ENCODE assay signal across 8 mouse cellular contexts in the genomic region with DNA sequence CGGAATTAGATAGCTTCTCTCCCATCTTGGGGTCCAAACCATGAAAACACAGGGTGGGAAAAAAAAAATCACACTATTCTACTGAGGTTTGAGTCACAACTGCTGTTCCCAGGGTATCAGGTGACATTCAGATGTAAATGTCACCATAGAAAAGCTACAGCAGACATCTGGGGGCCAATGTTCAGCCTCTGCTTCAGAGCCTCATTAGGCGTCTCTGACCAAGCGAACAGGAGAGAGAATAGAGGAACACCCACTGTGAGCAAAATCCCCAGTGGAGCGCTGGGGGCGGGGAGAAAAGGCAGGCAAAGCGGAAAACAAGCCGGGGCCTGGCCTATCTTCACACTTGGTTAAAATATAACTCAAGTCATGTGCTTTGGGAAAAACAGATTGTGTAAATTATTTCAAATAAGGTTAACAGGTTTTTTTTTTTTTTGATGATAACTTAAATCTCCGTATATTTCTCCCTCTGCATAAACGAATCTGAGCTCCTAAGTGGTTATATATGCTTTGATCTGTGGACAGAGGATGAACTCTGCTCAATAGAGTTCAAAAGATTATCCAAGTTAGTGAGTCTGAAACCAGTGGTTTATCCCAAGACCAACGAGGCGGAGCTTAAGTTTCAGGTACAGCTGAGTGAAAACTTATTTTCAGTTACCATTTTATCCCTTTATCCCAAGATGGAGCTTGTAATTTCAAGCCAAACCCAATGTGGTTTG.
A peak's percentile ranks its signal among the peaks of the same experiment; 100 is the strongest.
DNase-seq lines count a peak whose midpoint lies in the region; ATAC-seq and TF ChIP-seq lines count a peak whose summit lies in the region.

No protein-coding gene starts in this region.

- TF ChIP-seq POLR2A in liver, adult 2 months (IDR thresholded peaks at IDR 0.05; ENCODE audit: extremely low read depth, insufficient read depth, low read length), result no peak

- 39% methylated on average over 11 of the region's 11 CpGs for WGBS in intestine, embryonic 14.5 days
- 24% methylated on average over 11 of the region's 11 CpGs for WGBS in liver, adult 2 months
- 44% methylated on average over 11 of the region's 11 CpGs for WGBS in heart, embryonic 12.5 days

- DNase-seq in urinary bladder, postnatal 14 days (ENCODE audit: low spot score), result peak; percentile 36
- no peak for DNase-seq in urinary bladder, postnatal 4 days (ENCODE audit: low spot score in 2 of 2)
- no peak for DNase-seq in intestine, embryonic 14.5 days (ENCODE audit: low spot score)
- DNase-seq in liver, adult 2 months (ENCODE audit: extremely low read depth, low read depth, low spot score), result peak; percentile 78
- DNase-seq in heart, adult 9 months (ENCODE audit: low spot score in 2 of 2), result no peak
- DNase-seq in left cerebral cortex, adult 2 months (ENCODE audit: extremely low spot score in 1 of 2, low spot score in 2 of 2), result no peak
- DNase-seq in heart, postnatal 10 days, result no peak

- no peak overlapping the region for H3K27ac ChIP-seq in intestine, embryonic 14.5 days (ENCODE audit: low read depth)
- H3K27ac ChIP-seq in liver, adult 2 months (replicated peaks; ENCODE audit: insufficient read depth, low read depth, low read length), result peak overlapping the region; percentile 64
- H3K27ac ChIP-seq in heart, embryonic 12.5 days (ENCODE audit: poor library complexity, severe bottlenecking), result no peak overlapping the region
- H3K27ac ChIP-seq in left cerebral cortex, adult 2 months, result no peak overlapping the region

- H3K36me3 ChIP-seq in intestine, embryonic 14.5 days (ENCODE audit: control insufficient read depth, insufficient read depth, low read length), result no peaks in the 10 kb centered on the region
- H3K36me3 ChIP-seq in liver, adult 2 months (ENCODE audit: control insufficient read depth, insufficient read depth, low read length), result no peaks in the 10 kb centered on the region; the same call in none of the 2 replicates
- H3K36me3 ChIP-seq in heart, embryonic 12.5 days, result no peaks in the 10 kb centered on the region

- H3K4me1 ChIP-seq in intestine, embryonic 14.5 days (replicated peaks; ENCODE audit: control insufficient read depth, insufficient read depth, low read length), result peaks cover 5% of the 10 kb centered on the region; the same call in 1 of the 2 replicates
- H3K4me1 ChIP-seq in liver, adult 2 months (ENCODE audit: control insufficient read depth, insufficient read depth, low read length), result peaks cover 11% of the 10 kb centered on the region
- H3K4me1 ChIP-seq in heart, embryonic 12.5 days (replicated peaks), result peaks cover 30% of the 10 kb centered on the region

- no peaks in the 10 kb centered on the region for H3K9me3 ChIP-seq in intestine, embryonic 14.5 days (ENCODE audit: control insufficient read depth, low read length)
- no peaks in the 10 kb centered on the region for H3K9me3 ChIP-seq in heart, embryonic 12.5 days (replicated peaks)

- intact Hi-C loops in left cerebral cortex, adult 2 months (cut with DNase I), result no loop called here
- intact Hi-C loops in heart, postnatal 10 days (cut with DNase I), result no loop called here

- peaks cover 31% of the 10 kb centered on the region; the same call in 1 of the 2 replicates for H3K79me2 ChIP-seq in liver, adult 2 months (ENCODE audit: control insufficient read depth, insufficient read depth, low read length)

- H3K4me2 ChIP-seq in intestine, embryonic 14.5 days (ENCODE audit: low read length), result no peak overlapping the region
- no peak overlapping the region for H3K4me2 ChIP-seq in heart, embryonic 12.5 days

- no peaks in the 10 kb centered on the region for H3K27me3 ChIP-seq in intestine, embryonic 14.5 days (replicated peaks; ENCODE audit: control insufficient read depth, insufficient read depth, low read length)
- H3K27me3 ChIP-seq in liver, adult 2 months (ENCODE audit: control insufficient read depth, insufficient read depth, low read length), result no peaks in the 10 kb centered on the region
- H3K27me3 ChIP-seq in heart, embryonic 12.5 days (replicated peaks), result no peaks in the 10 kb centered on the region

- H3K4me3 ChIP-seq in intestine, embryonic 14.5 days (ENCODE audit: low read depth, low read length), result no peak overlapping the region
- no peak overlapping the region for H3K4me3 ChIP-seq in liver, adult 2 months (ENCODE audit: insufficient read depth, low read depth, low read length)
- H3K4me3 ChIP-seq in heart, embryonic 12.5 days, result no peak overlapping the region
- no peak overlapping the region for H3K4me3 ChIP-seq in left cerebral cortex, adult 2 months

- no peak for TF ChIP-seq CTCF in liver, adult 2 months (IDR thresholded peaks at IDR 0.05; ENCODE audit: low read depth, low read length)
- TF ChIP-seq CTCF in left cerebral cortex, adult 2 months (IDR thresholded peaks at IDR 0.05), result no peak

- ATAC-seq in intestine, embryonic 14.5 days (replicated peaks; ENCODE audit: low FRiP score, low TSS enrichment, low read depth), result 0 out of 2 replicates have a peak, but pooled peaks have one; percentile 54
- no peak for ATAC-seq in heart, embryonic 12.5 days (ENCODE audit: insufficient number of reproducible peaks, low FRiP score)

- no peak overlapping the region for H3K9ac ChIP-seq in intestine, embryonic 14.5 days (ENCODE audit: low read length)
- peak overlapping the region; percentile 37; the same call in 1 of the 2 replicates for H3K9ac ChIP-seq in liver, adult 2 months (ENCODE audit: low read depth, low read length)
- no peak overlapping the region for H3K9ac ChIP-seq in heart, embryonic 12.5 days

Comparison
In these comparisons a context has a peak if more than half of its experiments do, and no peak if none do; other contexts are left out.
1. DNase-seq: peak in urinary bladder, postnatal 14 days (single experiment) and liver, adult 2 months (single experiment); none in urinary bladder, postnatal 4 days (0 of 2), intestine, embryonic 14.5 days (single experiment), heart, adult 9 months (0 of 2), left cerebral cortex, adult 2 months (0 of 2) and heart, postnatal 10 days (0 of 2).